Mouse (Mus musculus) C2C12 (cell line): Measurements from ENCODE around the gene Cngb1. TPM values are rescaled to one million over a fixed set of nuclear protein-coding genes. Genes with fewer than 3 reads are reported as not detected.

Source experiments
- H3K27me3 ChIP-seq: one replicate; pipeline ENCODE4 v1.6.1; 2011; ENCODE audit not compliant: control insufficient read depth, insufficient read depth, insufficient read length
- H3K36me3 ChIP-seq: one replicate; pipeline ENCODE4 v1.6.1; 2011; ENCODE audit not compliant: control insufficient read depth, insufficient read depth
- H3K4me3 ChIP-seq: one replicate; pipeline ENCODE4 v1.5.1; 2011; ENCODE audit warnings: mild to moderate bottlenecking, control low read depth; ENCODE audit not compliant: poor library complexity, insufficient read depth, severe bottlenecking
- H3K79me2 ChIP-seq: one replicate; pipeline ENCODE4 v1.6.1; 2011; ENCODE audit not compliant: control insufficient read depth, insufficient read depth
- H3K79me3 ChIP-seq: one replicate; pipeline ENCODE4 v1.6.1; 2011; ENCODE audit warnings: low read depth, control low read depth
- H3ac ChIP-seq: one replicate; pipeline ENCODE3; 2011; ENCODE audit warnings: low read depth; ENCODE audit not compliant: control insufficient read depth, insufficient read length
- CEBPB ChIP-seq: IDR thresholded peaks from one replicate; pipeline ENCODE4 v1.6.1; 2011; ENCODE audit warnings: low read depth, mild to moderate bottlenecking, control low read depth, moderate library complexity
- CTCF ChIP-seq: IDR thresholded peaks from one replicate; pipeline ENCODE4 v1.5.1; 2011; ENCODE audit not compliant: control insufficient read depth, insufficient read depth, insufficient read length
- FOSL1 ChIP-seq: IDR thresholded peaks from one replicate; pipeline ENCODE4 v1.8.0; 2011; ENCODE audit warnings: mild to moderate bottlenecking, low read length; ENCODE audit not compliant: poor library complexity, insufficient read depth, severe bottlenecking
- MAX ChIP-seq: IDR thresholded peaks from one replicate; pipeline ENCODE4 v1.6.1; 2011; ENCODE audit warnings: mild to moderate bottlenecking, control low read depth
- MYOD1 ChIP-seq: IDR thresholded peaks from one replicate; pipeline ENCODE4 v1.6.1; 2011; ENCODE audit warnings: low read depth; ENCODE audit not compliant: control insufficient read depth, insufficient read length
- MYOG ChIP-seq: IDR thresholded peaks from one replicate; pipeline ENCODE4 v1.6.1; 2011; ENCODE audit not compliant: control insufficient read depth, insufficient read length; ENCODE audit errors: extremely low read depth
- USF1 ChIP-seq: IDR thresholded peaks from one replicate; pipeline ENCODE4 v1.6.1; 2011; ENCODE audit warnings: low read depth, mild to moderate bottlenecking, control low read depth, moderate library complexity
- polyA plus RNA-seq: library from polyadenylated mRNA; unstranded; fragments of >200 nt; fragmentation: generic; extraction: Trizol; gene quantifications from one replicate; pipeline ENCODE4 v1.2.1, GENCODE M21; 2012; ENCODE audit warnings: missing spikeins

Gene Cngb1
- polyA plus RNA-seq, 1 experiment: under 0.01 TPM

GRCm38 (mm10) chr8:95348811-95349630 lies 42.6 kb upstream of the Cngb1 start:
- H3ac ChIP-seq: no peak overlapping the region
- H3K4me3 ChIP-seq: no peak overlapping the region
- H3K79me3 ChIP-seq: no peaks in the 10 kb centered on the region
- H3K36me3 ChIP-seq: peaks cover 8% of the 10 kb centered on the region
- no peaks in the 10 kb centered on the region for H3K27me3 ChIP-seq
- no peak for TF ChIP-seq MYOD1
- TF ChIP-seq FOSL1: no peak
- no peak for TF ChIP-seq MYOG
- H3K79me2 ChIP-seq: no peaks in the 10 kb centered on the region

GRCm38 (mm10) chr8:95348356-95348755 lies 42.0 kb upstream of the Cngb1 start:
- Histone ChIP-seq H3K4me3 (no peak overlapping the region), H3ac (no peak overlapping the region), H3K79me3 (no peaks in the 10 kb centered on the region), H3K27me3 (no peaks in the 10 kb centered on the region), H3K36me3 (peaks cover 8% of the 10 kb centered on the region), H3K79me2 (no peaks in the 10 kb centered on the region)
- no peak for TF ChIP-seq FOSL1
- TF ChIP-seq CTCF: no peak
- TF ChIP-seq USF1: no peak

- no peak for TF ChIP-seq MYOD1
- TF ChIP-seq CEBPB: no peak
- TF ChIP-seq USF1: no peak
- TF ChIP-seq MAX: no peak
- no peak for TF ChIP-seq FOSL1
- Histone ChIP-seq H3K79me3 (no peaks in the 10 kb centered on the region), H3K27me3 (no peaks in the 10 kb centered on the region), H3ac (no peak overlapping the region), H3K4me3 (no peak overlapping the region), H3K36me3 (peaks cover 8% of the 10 kb centered on the region), H3K79me2 (no peaks in the 10 kb centered on the region)
These were observed 40.5 kb upstream of the Cngb1 start for GRCm38 (mm10) chr8:95346643-95347545.

- H3K79me3 ChIP-seq: no peaks in the 10 kb centered on the region
- no peak overlapping the region for H3K4me3 ChIP-seq
- H3K36me3 ChIP-seq: peaks cover 12% of the 10 kb centered on the region
- H3K27me3 ChIP-seq: no peaks in the 10 kb centered on the region
- TF ChIP-seq FOSL1: no peak
- TF ChIP-seq CEBPB: no peak
- no peak for TF ChIP-seq MYOD1
- TF ChIP-seq MAX: no peak
- TF ChIP-seq MYOG: no peak
- TF ChIP-seq CTCF: no peak
- TF ChIP-seq USF1: no peak
- no peaks in the 10 kb centered on the region for H3K79me2 ChIP-seq
- no peak overlapping the region for H3ac ChIP-seq
These were observed 38.3 kb upstream of the Cngb1 start for GRCm38 (mm10) chr8:95344668-95345067.

DNA sequence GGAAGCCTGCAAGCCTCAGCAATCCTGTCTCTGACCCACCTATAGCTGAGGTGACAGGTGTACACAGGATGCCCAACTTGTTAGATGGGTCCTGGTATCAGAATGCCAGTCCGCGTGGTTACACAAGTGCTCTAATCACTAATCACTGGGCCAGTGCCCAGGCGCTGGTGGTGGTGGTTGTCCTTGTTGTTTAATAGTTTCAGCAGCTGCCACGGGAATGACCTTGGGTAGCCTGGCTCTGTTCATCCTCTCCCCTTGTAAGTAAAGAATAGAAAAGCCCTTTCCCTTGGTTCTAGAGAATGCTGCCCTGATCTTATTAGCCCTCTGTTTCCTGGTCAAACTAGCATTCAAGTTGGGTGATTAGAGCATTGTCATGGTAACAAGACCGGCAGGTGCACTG lies 35.3 kb upstream of the Cngb1 start:
- Histone ChIP-seq H3K27me3 (no peaks in the 10 kb centered on the region), H3K4me3 (no peak overlapping the region), H3K79me2 (no peaks in the 10 kb centered on the region), H3K79me3 (no peaks in the 10 kb centered on the region), H3K36me3 (peaks cover 23% of the 10 kb centered on the region), H3ac (no peak overlapping the region)
- TF ChIP-seq FOSL1: no peak

- H3K79me2 ChIP-seq: peaks cover 18% of the 10 kb centered on the region
- peaks cover 36% of the 10 kb centered on the region for H3K36me3 ChIP-seq
- no peaks in the 10 kb centered on the region for H3K27me3 ChIP-seq
- no peak overlapping the region for H3K4me3 ChIP-seq
- peak; percentile 78 for TF ChIP-seq MYOD1
- no peak for TF ChIP-seq MYOG
- no peak overlapping the region for H3ac ChIP-seq
- no peaks in the 10 kb centered on the region for H3K79me3 ChIP-seq
These were observed 30.0 kb upstream of the Cngb1 start for GRCm38 (mm10) chr8:95336363-95336762.
